Mouse (Mus musculus): ENCODE results near the gene Limch1.

- no peak for TF ChIP-seq CTCF (IDR thresholded peaks at IDR 0.05; ENCODE audit: borderline replicate concordance, insufficient read depth, low read length)
- no peak for TF ChIP-seq POLR2A (IDR thresholded peaks at IDR 0.05; ENCODE audit: low read depth, low read length)
These were observed 20.3 kb downstream of the Limch1 start for GRCm38 (mm10) chr5:66765911-66766310.
